Mouse (Mus musculus): Measurements from ENCODE around the gene Oard1.

DNA sequence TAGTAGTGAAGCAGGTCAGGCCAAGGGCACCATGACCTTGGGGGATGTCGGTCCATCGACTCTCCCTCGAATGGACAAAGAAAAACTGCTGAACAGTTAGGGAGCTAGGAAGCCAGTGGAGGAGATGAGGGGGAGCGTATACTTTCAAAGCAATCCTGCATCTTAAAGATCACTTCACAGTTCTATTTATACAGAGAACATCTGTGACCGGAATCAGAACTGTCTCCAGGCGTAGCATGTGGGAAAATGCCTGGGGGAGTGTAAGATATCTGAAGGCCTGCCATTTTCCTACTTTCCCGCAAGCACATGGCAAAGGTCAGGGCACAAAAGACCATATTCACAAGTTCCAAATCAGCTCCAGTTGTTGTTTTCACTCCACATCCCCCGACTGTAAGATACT is 36.8 kb upstream of the Oard1 start:
- TF ChIP-seq CTCF (IDR thresholded peaks at IDR 0.05; ENCODE audit: extremely low read depth, insufficient read length, insufficient replicate concordance, low read depth, low read length), result no peak
- no peak for TF ChIP-seq POLR2A (IDR thresholded peaks at IDR 0.05; ENCODE audit: low read depth, low read length)

Data from small intestine, adult 2 months (tissue).